Mouse (Mus musculus) bone marrow macrophage, adult 2 months (primary cell): ENCODE measurements around the gene Fam213a. TPM values are rescaled to one million over a fixed set of nuclear protein-coding genes. Genes with fewer than 3 reads are reported as not detected.
A peak's percentile ranks its signal among the peaks of the same experiment; 100 is the strongest.

ENCODE experiments used
- H3K27ac ChIP-seq: 2 replicates; pipeline ENCODE4 v1.5.1; 2012; ENCODE audit warnings: low read depth, low read length; ENCODE audit not compliant: insufficient read depth
- H3K4me1 ChIP-seq: 2 replicates; pipeline ENCODE4 v1.6.1; 2012; ENCODE audit warnings: low read length; ENCODE audit not compliant: control insufficient read depth, insufficient read depth
- H3K4me3 ChIP-seq: 2 replicates; pipeline ENCODE4 v1.5.1; 2012; ENCODE audit warnings: mild to moderate bottlenecking, low read length, moderate library complexity; ENCODE audit not compliant: insufficient read depth
- CTCF ChIP-seq: IDR thresholded peaks from 2 replicates; pipeline ENCODE4 v1.5.1; 2012; ENCODE audit warnings: low read depth, mild to moderate bottlenecking, low read length, moderate library complexity
- POLR2A ChIP-seq: IDR thresholded peaks from 2 replicates; pipeline ENCODE4 v1.6.1; 2012; ENCODE audit warnings: mild to moderate bottlenecking, low read depth, low read length, borderline replicate concordance
- polyA plus RNA-seq: library from polyadenylated mRNA; stranded (reverse); fragments of >200 nt; gene quantifications from 2 replicates; pipeline ENCODE4 v1.2.4, GENCODE M21; 2012; ENCODE audit not compliant: missing spikeins, insufficient read depth, insufficient read length

Gene Fam213a
- polyA plus RNA-seq, 1 experiment: 29.1 TPM

- Histone ChIP-seq H3K4me1 (peaks cover under 1% of the 10 kb centered on the region), H3K27ac (no peak overlapping the region), H3K4me3 (no peak overlapping the region)
- TF ChIP-seq POLR2A (no peak), CTCF (no peak)
Observed at GRCm38 (mm10) chr14:40979723-40980122, 33.9 kb downstream of the Fam213a start.

- H3K4me3 ChIP-seq: no peak overlapping the region
- TF ChIP-seq CTCF: peak; percentile 31; the same call in 1 of the 2 replicates
- no peak for TF ChIP-seq POLR2A
- no peak overlapping the region for H3K27ac ChIP-seq
- H3K4me1 ChIP-seq: no peaks in the 10 kb centered on the region
Observed at GRCm38 (mm10) chr14:40979002-40979401, 34.6 kb downstream of the Fam213a start.

- no peak overlapping the region for H3K4me3 ChIP-seq
- no peak overlapping the region for H3K27ac ChIP-seq
- TF ChIP-seq POLR2A: no peak
- no peak for TF ChIP-seq CTCF
- no peaks in the 10 kb centered on the region for H3K4me1 ChIP-seq
Observed at GRCm38 (mm10) chr14:40975127-40975721, 38.4 kb downstream of the Fam213a start.

GRCm38 (mm10) chr14:40968051-40968450 is 45.5 kb downstream of the Fam213a start:
- Histone ChIP-seq H3K4me1 (peaks cover 31% of the 10 kb centered on the region), H3K4me3 (no peak overlapping the region), H3K27ac (no peak overlapping the region)
- no peak for TF ChIP-seq CTCF

- peak overlapping the region; percentile 83 for H3K4me3 ChIP-seq
- H3K4me1 ChIP-seq: peaks cover 36% of the 10 kb centered on the region
- H3K27ac ChIP-seq: peak overlapping the region; percentile 62; the same call in 1 of the 2 replicates
- TF ChIP-seq POLR2A (no peak), CTCF (no peak)
Observed at GRCm38 (mm10) chr14:40967598-40967900, 46.0 kb downstream of the Fam213a start.

GRCm38 (mm10) chr14:40966862-40967597 is 46.6 kb downstream of the Fam213a start:
- peaks cover 38% of the 10 kb centered on the region for H3K4me1 ChIP-seq
- peak overlapping the region; percentile 62 for H3K27ac ChIP-seq
- H3K4me3 ChIP-seq: peak overlapping the region; percentile 83
- TF ChIP-seq POLR2A (no peak), CTCF (no peak)

- no peak for TF ChIP-seq POLR2A
- TF ChIP-seq CTCF: no peak
- H3K27ac ChIP-seq: peak within 1 kb of the TSS; percentile 87
- H3K4me1 ChIP-seq: peaks cover 41% of the 10 kb centered on the region
- peak within 1 kb of the TSS; percentile 83 for H3K4me3 ChIP-seq
Observed at GRCm38 (mm10) chr14:40966392-40966861, 47.2 kb downstream of the Fam213a start, which contains the start of gene Tspan14. Gene Tspan14 (minus strand): TSS chr14:40966807.

GRCm38 (mm10) chr14:40965507-40966356 is 47.9 kb downstream of the Fam213a start:
- H3K4me3 ChIP-seq: peak overlapping the region; percentile 75
- peak overlapping the region; percentile 87 for H3K27ac ChIP-seq
- no peak for TF ChIP-seq POLR2A
- no peak for TF ChIP-seq CTCF
- H3K4me1 ChIP-seq: peaks cover 41% of the 10 kb centered on the region

GRCm38 (mm10) chr14:40964881-40965280 is 48.7 kb downstream of the Fam213a start:
- no peak for TF ChIP-seq POLR2A
- no peak for TF ChIP-seq CTCF
- H3K4me1 ChIP-seq: peaks cover 49% of the 10 kb centered on the region
- H3K27ac ChIP-seq: peak overlapping the region; percentile 87; the same call in 1 of the 2 replicates
- peak overlapping the region; percentile 47 for H3K4me3 ChIP-seq
